Mouse (Mus musculus) thymus, adult 2 months (tissue): ENCODE measurements around the gene Lrsam1. TPM values are rescaled to one million over a fixed set of nuclear protein-coding genes. Genes with fewer than 3 reads are reported as not detected.

ENCODE experiments used
- DNase-seq: peaks from one replicate; pipeline ENCODE4 v3.0.0; 2021
- H3K27ac ChIP-seq: fragments of 200-500 bp; 2 replicates; pipeline ENCODE4 v1.5.1; 2012; ENCODE audit warnings: low read length, control low read depth; ENCODE audit not compliant: control insufficient read depth, insufficient read depth
- H3K27me3 ChIP-seq: fragments of 200-500 bp; 2 replicates; pipeline ENCODE4 v1.6.1; 2012; ENCODE audit warnings: mild to moderate bottlenecking, low read length, moderate library complexity, mixed read lengths; ENCODE audit not compliant: control insufficient read depth, insufficient read depth
- H3K36me3 ChIP-seq: fragments of 200-500 bp; 2 replicates; pipeline ENCODE4 v1.6.1; 2012; ENCODE audit warnings: mild to moderate bottlenecking, low read length, moderate library complexity; ENCODE audit not compliant: control insufficient read depth, insufficient read depth
- H3K4me1 ChIP-seq: fragments of 200-500 bp; replicated peaks from 2 replicates; pipeline ENCODE4 v1.6.1; 2012; ENCODE audit warnings: low read length; ENCODE audit not compliant: control insufficient read depth, insufficient read depth
- H3K4me3 ChIP-seq: fragments of 200-500 bp; 2 replicates; pipeline ENCODE4 v1.5.1; 2012; ENCODE audit warnings: mild to moderate bottlenecking, low read length, control low read depth, moderate library complexity; ENCODE audit not compliant: control insufficient read depth, insufficient read depth
- CTCF ChIP-seq: fragments of 200-500 bp; IDR thresholded peaks from 2 replicates; pipeline ENCODE4 v1.5.1; 2012; ENCODE audit warnings: mild to moderate bottlenecking, control low read depth, low read length, moderate library complexity, borderline replicate concordance; ENCODE audit not compliant: control insufficient read depth, poor library complexity, insufficient read depth; ENCODE audit errors: extremely low read depth
- POLR2A ChIP-seq: fragments of 200-500 bp; IDR thresholded peaks from 2 replicates; pipeline ENCODE4 v1.6.1; 2012; ENCODE audit warnings: mild to moderate bottlenecking, low read length, control low read depth, moderate library complexity; ENCODE audit not compliant: control insufficient read depth, poor library complexity, insufficient read depth; ENCODE audit errors: extremely low read depth
- WGBS: fragments of 180-500 bp; shearing (Covaris S2); methylation state at CpG from one replicate; pipeline ENCODE4 v1.1.7; 2018; 5-methylcytosine and 5-hydroxymethylcytosine counted together
- polyA plus RNA-seq: library from polyadenylated mRNA; depleted of rRNA; stranded (reverse); fragments of >200 nt; gene quantifications from 2 replicates; pipeline ENCODE4 v1.2.3, GENCODE M21; 2012

Gene Lrsam1
- polyA plus RNA-seq, 1 experiment, result 15.3 TPM

DNA sequence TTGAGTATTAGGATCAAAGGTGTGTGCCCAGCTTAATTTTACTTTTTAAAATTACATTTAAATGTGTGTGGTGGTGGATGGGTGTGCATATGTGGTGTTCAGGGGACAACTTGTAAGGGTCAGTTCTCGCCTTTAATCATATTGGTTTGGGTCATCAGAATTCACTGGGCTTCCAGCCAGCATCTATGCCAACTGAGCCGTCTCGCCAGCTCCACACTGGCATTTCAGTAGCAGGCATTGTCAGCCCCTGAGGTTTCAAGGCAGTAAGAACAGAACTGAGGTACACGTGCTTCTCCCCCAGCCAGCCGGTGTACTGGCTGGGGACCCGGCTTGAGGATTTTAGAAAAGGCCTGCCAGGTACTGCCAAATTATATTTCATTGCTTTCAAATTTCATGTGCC, 35.7 kb upstream of the Lrsam1 start:
- WGBS, result 82% methylated on average over 6 of the region's 6 CpGs

DNA sequence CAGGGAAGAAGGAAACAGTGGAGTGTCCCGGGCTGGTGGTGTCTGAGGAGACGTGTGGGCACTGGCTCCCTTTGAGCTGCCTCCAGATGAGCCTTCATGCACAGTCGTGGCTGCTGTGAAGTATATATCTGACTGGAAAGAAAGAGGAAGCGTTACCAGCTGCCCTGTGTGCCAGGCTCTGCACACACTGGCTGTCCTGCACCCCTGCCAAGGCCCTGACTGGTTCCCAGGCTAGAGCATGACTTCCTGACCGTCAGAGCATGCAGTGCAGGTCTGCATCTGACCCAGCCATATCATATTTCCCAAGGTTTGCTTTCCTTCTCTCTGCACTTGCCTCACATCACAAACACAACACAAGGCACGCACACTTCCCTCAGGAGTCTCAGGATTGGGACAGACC, 30.7 kb upstream of the Lrsam1 start:
- H3K4me1 ChIP-seq, result no peaks in the 10 kb centered on the region
- WGBS, result 20% methylated on average over 6 of the region's 6 CpGs
- H3K4me3 ChIP-seq, result no peak overlapping the region
- no peaks in the 10 kb centered on the region for H3K36me3 ChIP-seq
- H3K27me3 ChIP-seq, result no peaks in the 10 kb centered on the region
- no peak overlapping the region for H3K27ac ChIP-seq
- no peak for TF ChIP-seq POLR2A
- no peak for TF ChIP-seq CTCF
- DNase-seq, result no peak

More for the DNA sequence above, 35.7 kb upstream of the Lrsam1 start:
- H3K27ac ChIP-seq, result no peak overlapping the region
- no peaks in the 10 kb centered on the region for H3K4me1 ChIP-seq
- no peaks in the 10 kb centered on the region for H3K27me3 ChIP-seq
- no peak for TF ChIP-seq POLR2A
- TF ChIP-seq CTCF, result no peak
- DNase-seq, result no peak
- no peak overlapping the region for H3K4me3 ChIP-seq
- H3K36me3 ChIP-seq, result no peaks in the 10 kb centered on the region

DNA sequence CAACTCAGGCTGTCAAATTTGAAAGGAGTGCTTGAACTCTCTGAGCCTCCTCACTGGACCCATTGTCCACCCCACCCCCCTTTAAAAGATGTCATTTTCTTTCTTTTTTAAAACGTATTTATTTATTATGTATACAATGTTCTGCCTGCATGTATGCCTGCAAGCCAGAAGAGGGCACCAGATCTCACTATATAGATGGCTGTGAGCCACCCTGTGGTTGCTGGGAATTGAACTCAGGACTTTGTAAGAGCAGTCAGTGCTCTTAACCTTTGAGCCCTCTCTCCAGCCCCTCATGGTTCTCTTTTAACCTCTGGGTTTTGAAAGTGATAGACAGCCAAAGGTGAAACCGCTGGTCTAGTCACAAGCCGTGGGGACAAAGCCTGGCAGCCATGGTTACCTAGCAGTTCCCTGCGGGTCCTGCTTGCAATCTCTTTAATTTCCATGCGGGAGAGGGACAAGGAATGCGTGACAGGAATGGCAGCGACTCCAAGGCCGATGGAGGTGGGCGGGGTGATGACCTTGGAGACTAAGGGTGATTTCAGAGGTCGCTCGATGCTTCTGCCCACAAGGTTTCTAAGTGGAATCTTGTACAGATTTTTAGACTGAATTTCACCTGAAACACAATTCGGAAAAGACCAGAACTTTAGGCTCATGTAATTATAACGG, 28.9 kb upstream of the Lrsam1 start:
- TF ChIP-seq POLR2A (no peak), CTCF (no peak)
- H3K4me1 ChIP-seq, result no peaks in the 10 kb centered on the region
- WGBS, result 80% methylated on average over 13 of the region's 13 CpGs

DNA sequence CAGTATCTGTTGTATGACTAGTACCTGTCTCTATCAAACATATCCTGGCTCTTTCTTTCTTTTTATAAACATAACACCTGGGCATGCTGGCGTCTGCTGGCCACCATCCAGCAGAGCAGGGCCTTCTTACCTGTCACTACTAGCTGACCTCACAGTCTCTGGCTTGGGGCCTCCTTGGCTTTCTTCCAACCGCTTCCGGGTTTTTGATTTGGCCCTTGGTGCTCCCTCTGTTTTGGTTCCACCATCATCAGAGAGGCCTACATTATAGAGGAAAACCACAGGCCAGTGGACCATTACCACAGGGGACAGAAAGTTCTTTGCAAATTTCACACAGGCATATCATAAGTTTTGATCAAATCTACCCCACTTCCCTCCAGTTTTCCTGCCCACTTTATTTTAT, 28.0 kb upstream of the Lrsam1 start:
- 17% methylated on average over 3 of the region's 3 CpGs for WGBS
- Histone ChIP-seq H3K27ac (no peak overlapping the region), H3K27me3 (no peaks in the 10 kb centered on the region; the same call in 1 of the 2 replicates)

More for the DNA sequence above, 28.9 kb upstream of the Lrsam1 start:
- Histone ChIP-seq H3K27me3 (no peaks in the 10 kb centered on the region), H3K27ac (no peak overlapping the region), H3K4me3 (no peak overlapping the region), H3K36me3 (no peaks in the 10 kb centered on the region)
- DNase-seq, result no peak

DNA sequence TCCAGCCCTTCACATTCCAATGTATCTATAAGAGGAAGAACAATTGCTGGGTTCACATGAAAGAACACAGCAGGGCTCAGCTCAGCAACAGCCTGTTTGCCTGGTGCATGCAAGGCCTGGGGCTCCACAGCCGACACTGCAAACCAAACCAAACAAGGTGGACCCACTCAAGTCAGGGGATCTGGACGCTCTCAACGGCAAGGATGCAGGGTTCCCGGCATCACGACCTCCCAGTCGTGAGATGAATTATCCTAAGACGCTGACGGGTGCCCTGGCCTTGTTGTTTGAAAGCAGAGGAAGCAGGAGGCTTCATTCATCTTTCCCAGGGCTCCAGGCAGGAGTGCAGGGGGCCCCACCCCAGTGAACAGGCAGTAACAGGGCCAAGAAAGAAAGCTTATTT, 24.4 kb upstream of the Lrsam1 start:
- Histone ChIP-seq H3K27ac (no peak overlapping the region), H3K4me1 (peaks cover 6% of the 10 kb centered on the region), H3K27me3 (peaks cover 6% of the 10 kb centered on the region; the same call in 1 of the 2 replicates), H3K4me3 (no peak overlapping the region), H3K36me3 (no peaks in the 10 kb centered on the region)
- 94% methylated on average over 8 of the region's 8 CpGs for WGBS
- TF ChIP-seq CTCF, result no peak
- no peak for TF ChIP-seq POLR2A
- no peak for DNase-seq

More for the DNA sequence above, 28.0 kb upstream of the Lrsam1 start:
- TF ChIP-seq POLR2A, result no peak
- no peak for TF ChIP-seq CTCF
- Histone ChIP-seq H3K36me3 (no peaks in the 10 kb centered on the region), H3K4me1 (no peaks in the 10 kb centered on the region), H3K4me3 (no peak overlapping the region)
- no peak for DNase-seq

DNA sequence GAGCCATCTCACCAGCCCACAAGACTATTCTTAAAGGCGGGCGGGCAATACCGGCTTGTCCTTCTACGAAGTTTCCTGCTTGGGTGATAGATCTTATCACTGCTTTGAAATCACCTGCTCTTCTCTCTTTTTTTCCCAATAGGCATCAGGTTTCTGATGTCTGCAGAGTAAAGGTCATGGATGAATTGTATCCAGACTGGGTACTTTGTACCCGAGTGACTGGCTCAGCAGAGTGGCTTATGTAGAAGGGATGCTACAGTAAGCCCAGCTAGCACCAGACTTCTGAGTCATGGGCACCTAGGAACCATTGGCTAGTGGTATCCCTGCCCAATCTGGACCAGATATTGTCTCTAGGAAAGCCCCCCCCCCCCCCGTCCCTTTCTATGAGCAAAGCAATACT, 22.2 kb upstream of the Lrsam1 start:
- Histone ChIP-seq H3K36me3 (no peaks in the 10 kb centered on the region), H3K4me1 (peaks cover 7% of the 10 kb centered on the region), H3K27ac (no peak overlapping the region), H3K4me3 (no peak overlapping the region), H3K27me3 (peaks cover 6% of the 10 kb centered on the region; the same call in 1 of the 2 replicates)
- 60% methylated on average over 6 of the region's 6 CpGs for WGBS
- TF ChIP-seq CTCF (no peak), POLR2A (no peak)
- DNase-seq, result no peak
